Comparison of ENCODE assay signal across 8 mouse cellular contexts in genomic region chr17:30575941-30576773, GRCm38 (mm10). TPM values are rescaled to one million over a fixed set of nuclear protein-coding genes. Genes with fewer than 3 reads are reported as not detected.
DNase-seq lines count a peak whose midpoint lies in the region; ATAC-seq and TF ChIP-seq lines count a peak whose summit lies in the region.

TSS of gene Btbd9 (minus strand) at chr17:30576488.

- DNase-seq in A20 (ENCODE audit: low read depth, low spot score) (peak; percentile 100), liver (peak; percentile 88)
- peak; percentile 95 for DNase-seq in heart, embryonic 10.5 days (ENCODE audit: low spot score)
- peak; percentile 87 to 95 for DNase-seq in spleen, postnatal 4 days (ENCODE audit: low spot score in 2 of 2)

- no peak for TF ChIP-seq POLR2A in bone marrow macrophage, adult 2 months (IDR thresholded peaks at IDR 0.05; ENCODE audit: borderline replicate concordance, low read depth, low read length)
- peak; percentile 93 for TF ChIP-seq POLR2A in embryonic fibroblast, embryonic 13.5 days (IDR thresholded peaks at IDR 0.05; ENCODE audit: low read depth, low read length)

- ATAC-seq in kidney, embryonic 15.5 days (replicated peaks; ENCODE audit: low FRiP score) = peak; percentile 89
- ATAC-seq in monocyte, adult 5-6 weeks (replicated peaks; ENCODE audit: insufficient number of reproducible peaks, low FRiP score, low TSS enrichment, poor library complexity, severe bottlenecking) = peak; percentile 96

- no peak for TF ChIP-seq CTCF in bone marrow macrophage, adult 2 months (IDR thresholded peaks at IDR 0.05; ENCODE audit: low read depth, low read length)
- TF ChIP-seq CTCF in embryonic fibroblast, embryonic 13.5 days (IDR thresholded peaks at IDR 0.05; ENCODE audit: borderline replicate concordance, insufficient read depth, low read length) = no peak

- H3K9ac ChIP-seq in kidney, embryonic 15.5 days = peak within 1 kb of the TSS; percentile 63

- H3K4me2 ChIP-seq in kidney, embryonic 15.5 days = peak within 1 kb of the TSS; percentile 85

- no peaks in the 10 kb centered on the region for H3K9me3 ChIP-seq in heart, embryonic 10.5 days
- H3K9me3 ChIP-seq in kidney, embryonic 15.5 days (replicated peaks) = no peaks in the 10 kb centered on the region

- H3K36me3 ChIP-seq in heart, embryonic 10.5 days = no peaks in the 10 kb centered on the region
- no peaks in the 10 kb centered on the region for H3K36me3 ChIP-seq in kidney, embryonic 15.5 days

- H3K4me1 ChIP-seq in bone marrow macrophage, adult 2 months (ENCODE audit: control insufficient read depth, insufficient read depth, low read length) = peaks cover 12% of the 10 kb centered on the region
- H3K4me1 ChIP-seq in embryonic fibroblast, embryonic 13.5 days (ENCODE audit: control insufficient read depth, insufficient read depth, low read length) = peaks cover 5% of the 10 kb centered on the region
- peaks cover 23% of the 10 kb centered on the region for H3K4me1 ChIP-seq in heart, embryonic 10.5 days
- peaks cover 22% of the 10 kb centered on the region for H3K4me1 ChIP-seq in kidney, embryonic 15.5 days

- peak within 1 kb of the TSS; percentile 88 for H3K4me3 ChIP-seq in bone marrow macrophage, adult 2 months (ENCODE audit: insufficient read depth, low read length)
- H3K4me3 ChIP-seq in embryonic fibroblast, embryonic 13.5 days (ENCODE audit: insufficient read depth, low read length) = peak within 1 kb of the TSS; percentile 55
- H3K4me3 ChIP-seq in heart, embryonic 10.5 days = peak within 1 kb of the TSS; percentile 85
- H3K4me3 ChIP-seq in kidney, embryonic 15.5 days (replicated peaks) = peak within 1 kb of the TSS; percentile 92

- WGBS in heart, embryonic 10.5 days = under 1% methylated on average over 84 of the region's 94 CpGs
- under 1% methylated on average over 74 of the region's 94 CpGs for WGBS in kidney, embryonic 15.5 days

- no peaks in the 10 kb centered on the region for H3K27me3 ChIP-seq in heart, embryonic 10.5 days (ENCODE audit: insufficient read depth, poor library complexity, severe bottlenecking)
- no peaks in the 10 kb centered on the region for H3K27me3 ChIP-seq in kidney, embryonic 15.5 days

- H3K27ac ChIP-seq in bone marrow macrophage, adult 2 months (ENCODE audit: insufficient read depth, low read depth, low read length) = peak within 1 kb of the TSS; percentile 54
- peak within 1 kb of the TSS; percentile 20; the same call in 1 of the 2 replicates for H3K27ac ChIP-seq in embryonic fibroblast, embryonic 13.5 days (ENCODE audit: insufficient read depth, low read length)
- peak within 1 kb of the TSS; percentile 98 for H3K27ac ChIP-seq in heart, embryonic 10.5 days
- H3K27ac ChIP-seq in kidney, embryonic 15.5 days = peak within 1 kb of the TSS; percentile 92

RNA-seq across cellular contexts. Expression of gene Btbd9, which starts in this region (rescaled TPM):
- 22.9 and 26.0 TPM in 2 replicates for polyA plus RNA-seq in bone marrow macrophage, adult 2 months (2012; ENCODE audit: insufficient read depth, insufficient read length, missing spikeins)
- 14.9 and 21.3 TPM in 2 replicates for polyA plus RNA-seq in embryonic fibroblast, embryonic 13.5 days (2011; ENCODE audit: insufficient read length, low read depth, missing spikeins)
- 47.7 and 59.8 TPM in 2 replicates for polyA plus RNA-seq in heart, embryonic 10.5 days (2016; fragmentation: Nextera tagmentation; extraction: Ambion mirVana)
- 54.3 and 57.8 TPM in 2 replicates for polyA plus RNA-seq in kidney, embryonic 15.5 days (2015; fragmentation: Nextera tagmentation; extraction: Ambion mirVana)
- total RNA-seq in monocyte, adult 5-6 weeks (2017) = 25.3 to 57.0 TPM (median 27.5 TPM) in 3 replicates

Comparison
In these comparisons a context has a peak if more than half of its experiments do, and no peak if none do; other contexts are left out.
1. Peak in every context shown above with its lines: DNase-seq, ATAC-seq, H3K4me3 ChIP-seq and H3K27ac ChIP-seq.
2. H3K27ac ChIP-seq: peak in every context shown above with its lines; median percentile 98 in heart, embryonic 10.5 days; 92 in kidney, embryonic 15.5 days; 54 in bone marrow macrophage, adult 2 months; 20 in embryonic fibroblast, embryonic 13.5 days.